Mouse (Mus musculus): ENCODE measurements around the gene Eif4g3.

The Eif4g3 gene

DNA sequence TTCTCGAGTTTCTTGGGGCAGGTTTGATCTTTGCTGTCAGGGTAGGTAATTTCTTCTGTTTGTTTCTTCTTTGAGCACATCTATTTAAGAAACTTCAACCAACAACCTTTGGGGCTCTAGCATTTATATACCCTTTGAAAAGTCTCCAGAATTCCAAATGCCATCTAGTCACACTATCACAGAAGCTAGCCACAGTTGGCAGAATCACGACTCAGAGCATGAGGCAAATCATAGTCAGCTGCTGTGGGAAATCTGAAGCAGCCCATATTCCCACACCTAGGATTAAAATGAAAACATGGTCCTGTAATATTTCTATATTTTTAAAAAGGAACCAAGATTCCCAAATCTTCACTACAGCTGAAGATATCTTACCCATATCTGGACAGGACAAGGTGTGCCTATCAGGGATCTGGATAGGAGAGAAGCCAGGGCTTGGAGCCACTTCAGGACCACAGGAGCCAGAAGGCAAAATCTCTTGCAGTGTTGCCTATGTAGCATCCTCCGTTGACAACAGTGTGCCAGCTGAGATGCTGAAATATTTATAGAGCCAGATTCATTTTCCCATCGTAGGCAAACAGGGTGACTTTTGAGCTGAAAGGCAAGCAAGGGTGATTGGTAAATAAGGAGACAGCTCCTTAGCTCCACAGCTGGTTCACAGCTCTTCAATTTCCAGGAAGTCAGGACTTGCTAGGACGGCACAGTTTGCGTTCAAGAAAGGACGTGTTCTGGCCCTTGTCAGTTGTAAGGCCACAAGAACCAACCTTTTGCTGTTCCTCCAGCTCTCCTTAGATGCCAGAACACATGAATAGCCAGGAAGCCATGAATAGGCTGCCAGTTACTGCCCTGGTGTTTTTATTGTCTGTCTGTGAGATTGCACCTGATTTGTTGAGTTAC, 70.8 kb downstream of the Eif4g3 start:
- no peak for DNase-seq (ENCODE audit: low spot score)

GRCm38 (mm10) chr4:138064882-138065592, 72.2 kb downstream of the Eif4g3 start:
- no peak for DNase-seq (ENCODE audit: low spot score)

DNA sequence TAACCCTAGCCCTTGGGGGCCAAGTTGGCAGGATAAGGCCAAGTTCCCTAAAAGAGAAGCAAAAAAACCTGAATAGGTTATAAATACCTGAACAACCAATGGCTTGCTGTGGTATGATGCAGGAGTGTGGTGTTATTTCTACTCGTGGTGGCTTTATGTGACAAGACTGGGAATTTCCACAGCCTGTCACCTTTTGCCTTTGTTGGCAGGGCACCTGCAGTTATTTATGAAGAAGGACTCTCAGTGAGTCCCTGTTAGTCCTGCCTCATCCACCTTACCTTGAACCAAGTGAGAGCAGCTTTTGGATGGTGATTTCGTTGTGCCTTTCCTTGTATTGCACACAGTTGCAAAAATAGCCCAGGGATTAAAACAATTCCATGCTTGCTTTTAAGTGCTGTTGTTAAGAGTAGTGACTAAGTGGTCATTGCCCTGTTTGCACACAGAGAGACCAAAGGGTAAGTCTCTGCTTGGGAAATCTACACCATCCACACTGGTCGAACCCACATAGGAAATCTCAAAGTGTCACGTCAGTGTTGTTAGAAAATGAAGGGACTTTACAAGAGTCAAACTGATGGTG, 72.9 kb downstream of the Eif4g3 start:
- DNase-seq (ENCODE audit: low spot score): no peak

DNA sequence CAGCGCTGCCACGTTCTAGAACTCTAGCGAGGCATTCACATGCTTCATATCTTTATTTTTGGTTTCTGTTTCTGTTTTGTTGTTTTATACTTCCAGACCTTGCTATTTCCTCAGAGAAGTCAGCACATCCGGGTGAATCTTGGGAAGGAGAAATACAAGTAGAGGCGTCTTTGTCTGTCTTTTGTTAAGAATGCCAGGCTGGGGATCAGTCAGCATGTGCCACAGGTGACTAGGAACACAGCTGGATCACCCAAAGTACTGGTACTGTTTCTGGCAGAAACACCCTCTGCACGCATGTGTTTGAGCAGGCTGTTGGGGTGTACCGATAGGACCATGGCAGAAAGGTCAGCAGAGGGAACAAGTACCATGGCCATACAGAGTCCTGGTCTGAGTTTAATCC, 73.6 kb downstream of the Eif4g3 start:
- no peak for DNase-seq (ENCODE audit: low spot score)

DNA sequence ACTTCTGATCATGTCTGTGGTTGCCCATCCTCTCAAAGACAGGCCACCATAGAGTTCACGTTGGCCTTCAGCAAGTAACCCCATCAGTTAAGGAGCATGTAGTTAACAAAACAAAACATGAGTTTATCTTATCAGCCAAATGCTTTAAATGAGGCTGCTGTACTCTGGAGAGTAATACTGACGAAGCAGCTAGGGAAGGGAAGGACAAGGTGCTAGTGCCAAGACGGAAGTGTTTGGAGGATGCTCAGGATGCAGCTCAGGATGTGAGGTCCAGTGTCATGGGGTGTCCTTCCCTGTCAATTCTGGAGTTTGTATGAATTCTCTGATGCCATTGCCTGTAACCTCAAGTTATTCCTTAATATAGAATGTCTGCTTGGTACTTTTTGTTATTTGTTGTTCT, 75.0 kb downstream of the Eif4g3 start:
- no peak for DNase-seq (ENCODE audit: low spot score)

- DNase-seq (ENCODE audit: low spot score): no peak
Measured at GRCm38 (mm10) chr4:138068598-138068997, 75.8 kb downstream of the Eif4g3 start.

- no peak for DNase-seq (ENCODE audit: low spot score)
Measured at GRCm38 (mm10) chr4:138069371-138069770, 76.5 kb downstream of the Eif4g3 start.

DNA sequence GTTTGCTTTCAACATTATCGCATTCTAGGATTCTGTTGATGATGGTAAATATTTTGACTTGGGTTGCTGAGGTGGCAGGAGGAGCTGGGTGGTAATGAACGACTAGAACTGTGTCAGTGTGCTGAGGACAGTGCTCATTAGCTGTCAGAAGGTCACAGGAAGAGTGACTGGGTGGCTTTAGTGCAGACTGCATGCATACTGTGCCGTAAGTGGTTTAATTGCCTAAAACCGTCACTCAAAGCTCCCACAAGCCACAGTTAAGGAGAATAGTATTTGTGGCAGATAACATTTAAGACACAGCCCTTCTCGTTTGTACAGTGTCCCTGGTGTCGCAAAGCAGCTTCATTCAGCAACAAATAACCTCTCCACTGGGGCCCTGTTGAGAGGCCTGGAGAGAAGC, 78.7 kb downstream of the Eif4g3 start:
- no peak for DNase-seq (ENCODE audit: low spot score)

DNA sequence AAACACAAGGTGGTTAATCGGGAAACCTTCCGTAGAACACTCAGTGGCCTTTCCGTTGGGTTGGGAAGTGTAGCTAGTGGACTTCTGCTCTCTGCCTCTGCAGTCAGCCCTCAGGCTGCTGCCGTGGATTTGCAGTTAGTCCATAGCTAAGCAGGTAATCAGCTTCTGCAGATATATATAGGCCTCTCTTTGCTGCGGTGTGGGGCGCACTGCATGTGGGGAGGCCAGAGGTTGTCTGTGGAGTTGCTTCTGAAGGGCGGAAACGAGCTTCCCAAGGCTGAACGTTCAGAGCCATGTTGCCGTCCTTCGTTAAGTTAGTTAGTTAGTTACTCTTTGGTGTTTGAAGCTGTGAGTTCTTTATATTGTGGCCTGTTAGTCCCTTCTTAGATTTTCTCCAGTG, 80.3 kb downstream of the Eif4g3 start:
- DNase-seq (ENCODE audit: low spot score): no peak

DNA sequence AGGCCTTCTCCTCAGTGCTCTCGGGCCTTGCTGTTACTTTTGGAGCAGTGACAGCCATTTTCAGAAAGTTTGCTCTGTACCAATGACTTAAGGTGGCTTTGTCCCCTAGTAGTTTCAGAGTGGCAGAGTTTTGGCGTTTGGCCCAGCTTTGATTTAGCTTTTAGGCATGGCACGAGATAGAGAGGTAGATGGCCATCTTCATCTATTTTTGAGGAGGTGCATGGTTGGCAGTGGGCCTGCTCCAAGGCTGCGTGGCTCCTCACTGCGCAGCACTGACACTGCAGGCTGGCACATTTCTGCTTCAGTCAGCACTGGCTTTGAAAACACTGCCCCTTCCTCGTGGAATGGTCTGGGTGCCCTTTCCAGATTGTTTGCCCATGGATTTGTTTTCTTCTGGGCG, 80.7 kb downstream of the Eif4g3 start:
- DNase-seq (ENCODE audit: low spot score): no peak

- DNase-seq (ENCODE audit: low spot score): no peak
Measured at GRCm38 (mm10) chr4:138074896-138075584, 82.2 kb downstream of the Eif4g3 start.

DNA sequence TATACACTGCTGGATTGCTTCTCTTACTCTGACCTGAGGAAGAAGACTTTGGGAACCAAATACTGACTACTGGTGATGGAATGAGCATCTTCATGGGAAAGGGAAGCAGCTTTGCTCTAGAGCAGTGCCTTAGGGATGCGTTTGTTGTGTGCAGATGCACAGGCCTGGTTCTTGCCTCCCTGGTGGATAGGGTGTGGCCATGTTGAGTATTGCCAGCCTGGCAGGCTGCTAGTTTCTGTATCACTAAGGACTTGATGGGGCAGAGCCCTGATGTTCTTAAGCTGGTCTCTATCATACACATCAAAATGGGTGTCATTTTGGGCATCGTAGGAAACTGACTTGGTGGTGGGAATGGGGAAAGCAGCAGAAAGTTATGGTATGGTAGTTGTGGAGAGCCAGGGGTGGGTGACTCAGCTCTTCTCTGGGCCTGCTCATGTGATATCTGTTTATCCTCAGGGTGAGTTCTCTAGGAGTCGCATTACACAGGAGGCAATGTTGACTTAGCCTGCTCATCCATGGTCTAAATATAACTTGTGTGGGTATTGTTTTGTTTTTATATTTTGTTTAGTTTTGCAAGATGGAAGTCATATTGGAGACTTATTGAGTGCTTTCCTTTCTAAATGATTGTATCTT, 85.0 kb downstream of the Eif4g3 start:
- no peak for DNase-seq (ENCODE audit: low spot score)

GRCm38 (mm10) chr4:138079234-138079633, 86.4 kb downstream of the Eif4g3 start:
- DNase-seq (ENCODE audit: low spot score): no peak

GRCm38 (mm10) chr4:138082466-138082865, 89.6 kb downstream of the Eif4g3 start:
- no peak for DNase-seq (ENCODE audit: low spot score)

DNA sequence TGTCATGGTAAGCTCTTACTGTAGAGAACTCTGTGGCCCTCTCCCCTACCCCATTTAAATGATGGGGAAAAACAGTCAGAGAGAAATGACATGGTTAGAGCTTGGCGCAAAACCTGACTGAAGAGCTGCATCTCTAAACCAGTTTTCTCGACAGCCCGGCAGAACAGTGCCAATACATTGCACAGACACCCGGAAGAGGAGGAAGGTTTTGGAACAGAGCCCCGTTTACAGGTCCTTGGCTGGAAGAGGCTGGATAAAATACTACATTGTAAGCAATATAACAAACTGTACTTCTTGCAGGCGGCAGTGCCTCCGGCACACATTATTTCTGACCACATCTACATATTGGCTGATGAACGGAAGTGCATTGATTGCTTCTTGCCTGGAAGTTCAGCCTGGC, 91.3 kb downstream of the Eif4g3 start:
- no peak for DNase-seq (ENCODE audit: low spot score)

DNA sequence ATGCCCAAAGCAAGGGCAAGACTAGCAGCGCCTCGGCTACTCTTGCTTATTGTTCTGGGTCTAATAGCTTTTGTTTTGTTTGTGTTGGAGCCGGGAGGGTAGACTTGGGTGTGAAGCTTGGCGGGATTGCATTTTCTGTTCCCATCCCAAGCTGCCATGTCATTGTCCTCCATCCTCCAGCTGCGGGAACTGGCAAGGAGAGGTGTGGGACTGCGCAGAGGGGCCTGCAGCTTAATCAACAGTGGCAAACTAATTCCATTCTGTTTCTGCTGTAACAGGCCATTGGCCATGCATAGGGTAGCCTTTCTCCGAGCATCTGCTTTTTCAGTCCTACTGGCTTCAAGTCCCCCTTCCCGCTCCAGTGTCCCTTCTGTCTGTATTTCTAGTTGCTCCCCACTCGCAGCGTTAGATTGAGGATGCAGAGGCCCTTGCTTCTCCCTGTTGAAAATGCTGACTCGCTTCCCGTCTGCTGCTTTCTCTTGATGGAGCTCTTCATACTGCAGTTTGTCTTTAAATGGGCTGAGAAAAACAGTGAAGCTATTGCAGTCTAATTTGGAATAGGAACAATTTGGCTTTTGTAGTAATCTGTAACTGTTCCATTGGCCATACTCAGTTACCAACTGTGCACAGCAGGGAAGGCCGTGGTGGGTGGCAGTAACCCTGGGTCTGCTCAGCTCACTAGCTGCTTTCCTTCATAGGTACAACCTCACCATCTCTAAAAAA, 92.2 kb downstream of the Eif4g3 start:
- no peak for DNase-seq (ENCODE audit: low spot score)

- no peak for DNase-seq (ENCODE audit: low spot score)
Measured at GRCm38 (mm10) chr4:138086949-138087348, 94.1 kb downstream of the Eif4g3 start.

- no peak for DNase-seq (ENCODE audit: low spot score)
Measured at GRCm38 (mm10) chr4:138089512-138089911, 96.7 kb downstream of the Eif4g3 start.

- no peak for DNase-seq (ENCODE audit: low spot score)
Measured at GRCm38 (mm10) chr4:138091562-138092194, 98.9 kb downstream of the Eif4g3 start.

- no peak for DNase-seq (ENCODE audit: low spot score)
Measured at GRCm38 (mm10) chr4:138100456-138100855, 107.6 kb downstream of the Eif4g3 start.

DNA sequence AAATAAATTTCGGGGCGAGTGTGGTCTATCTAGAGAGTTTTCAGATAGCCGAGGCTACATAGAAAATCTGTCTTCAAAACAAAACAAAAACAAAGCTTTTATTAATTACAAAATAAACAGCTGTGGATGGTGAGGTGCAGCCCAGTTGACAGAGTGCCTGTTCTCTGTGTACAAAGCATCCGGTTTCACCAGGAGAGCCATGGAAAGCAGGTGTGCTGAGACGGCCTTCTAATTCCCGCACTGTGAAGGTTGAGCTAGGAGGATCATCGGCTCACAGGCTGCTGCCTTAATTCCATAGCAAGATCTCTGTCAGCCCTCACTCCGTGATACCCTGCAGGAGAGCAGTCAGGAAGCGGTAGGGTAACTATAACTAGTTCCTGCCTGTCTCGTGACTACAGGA, 109.0 kb downstream of the Eif4g3 start:
- DNase-seq (ENCODE audit: low spot score): no peak

Measured in urinary bladder, postnatal 25 days (tissue).